Mouse (Mus musculus): ENCODE results near the gene Haus7.

Haus7 gene

DNA sequence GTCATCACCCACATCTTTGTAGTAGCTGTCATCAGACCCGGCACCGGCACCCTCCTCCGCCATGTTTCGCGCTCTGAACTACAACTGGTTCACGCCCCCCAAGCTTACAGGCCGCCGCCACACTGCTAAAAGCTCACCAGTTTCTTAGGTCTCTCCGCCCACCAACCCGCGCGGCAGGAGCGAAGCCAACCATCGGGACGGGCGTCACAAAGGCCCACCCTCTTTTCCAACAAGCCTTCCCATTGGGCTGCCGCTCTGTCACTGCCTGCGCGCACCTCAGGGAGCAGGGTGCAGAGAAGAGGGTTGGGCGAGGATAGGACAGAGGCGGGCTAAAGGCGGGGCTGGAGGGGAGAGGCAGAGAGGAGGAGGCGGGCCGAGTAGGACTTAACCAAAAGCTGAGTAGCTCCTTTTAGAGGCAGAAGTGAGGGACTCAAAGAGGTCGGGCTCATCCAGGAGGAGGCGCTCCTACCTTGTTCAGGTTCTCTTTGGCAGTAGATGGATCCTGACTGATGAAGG is at the start of gene Haus7:
TSS of gene Haus7 (minus strand) at position 168 of the 516 bp plus-strand sequence.
- peak; percentile 68 to 83 for DNase-seq (ENCODE audit: low spot score in 2 of 2)

GRCm38 (mm10) chrX:73506577-73506976 is 47.7 kb upstream of the Haus7 start:
- peak in 1 of 2 experiments; percentile 47 for DNase-seq (ENCODE audit: low spot score in 2 of 2)

GRCm38 (mm10) chrX:73505130-73505735 is 46.4 kb upstream of the Haus7 start:
- no peak for DNase-seq (ENCODE audit: low spot score in 2 of 2)

DNA sequence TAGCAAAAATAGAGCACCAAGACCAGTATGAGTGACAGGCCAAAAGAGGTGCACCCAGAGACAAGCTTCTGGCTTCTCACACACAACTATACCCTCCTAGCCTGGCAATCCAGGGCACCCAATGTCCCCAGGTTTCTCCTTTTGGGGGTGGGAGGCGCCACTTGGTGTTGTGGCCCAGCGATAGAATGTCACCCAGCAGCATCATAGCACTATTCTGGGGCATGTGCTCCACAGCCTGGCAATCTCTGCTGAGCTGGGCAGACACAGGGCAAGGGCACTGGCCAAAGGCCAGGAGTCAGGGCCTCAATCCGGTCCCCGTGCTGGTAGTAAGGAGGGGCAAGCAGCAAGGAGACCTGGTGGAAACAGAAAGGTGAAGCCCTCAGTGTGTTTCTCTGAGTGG is 37.9 kb upstream of the Haus7 start:
- no peak for DNase-seq (ENCODE audit: low spot score in 2 of 2)

DNA sequence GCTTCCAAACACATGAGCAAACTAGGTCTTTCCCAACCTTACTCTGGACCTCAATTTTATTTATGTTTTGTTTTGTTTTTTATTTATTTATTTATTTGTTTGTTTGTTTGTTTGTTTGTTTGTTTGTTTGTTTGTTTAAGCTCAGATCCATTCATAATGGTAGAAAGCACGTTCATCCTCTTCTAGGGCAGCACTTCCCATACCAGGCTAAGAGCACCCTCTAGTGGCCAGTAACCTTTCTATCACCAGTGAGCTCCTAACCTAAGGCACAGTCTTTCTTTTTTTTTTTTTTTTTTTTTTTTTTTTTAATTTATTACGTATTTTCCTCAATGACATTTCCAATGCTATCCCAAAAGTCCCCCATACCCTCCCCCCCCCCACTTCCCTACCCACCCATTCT is 34.7 kb upstream of the Haus7 start:
- peak in 1 of 2 experiments; percentile 52 for DNase-seq (ENCODE audit: low spot score in 2 of 2)

GRCm38 (mm10) chrX:73490804-73491203 is 32.0 kb upstream of the Haus7 start:
- DNase-seq (ENCODE audit: low spot score in 2 of 2): no peak

- no peak for DNase-seq (ENCODE audit: low spot score in 2 of 2)
These were observed 31.3 kb upstream of the Haus7 start for GRCm38 (mm10) chrX:73490186-73490585.

GRCm38 (mm10) chrX:73486920-73487319 is 28.1 kb upstream of the Haus7 start:
- no peak for DNase-seq (ENCODE audit: low spot score in 2 of 2)

GRCm38 (mm10) chrX:73484870-73485269 is 26.0 kb upstream of the Haus7 start:
- DNase-seq (ENCODE audit: low spot score in 2 of 2): no peak

DNA sequence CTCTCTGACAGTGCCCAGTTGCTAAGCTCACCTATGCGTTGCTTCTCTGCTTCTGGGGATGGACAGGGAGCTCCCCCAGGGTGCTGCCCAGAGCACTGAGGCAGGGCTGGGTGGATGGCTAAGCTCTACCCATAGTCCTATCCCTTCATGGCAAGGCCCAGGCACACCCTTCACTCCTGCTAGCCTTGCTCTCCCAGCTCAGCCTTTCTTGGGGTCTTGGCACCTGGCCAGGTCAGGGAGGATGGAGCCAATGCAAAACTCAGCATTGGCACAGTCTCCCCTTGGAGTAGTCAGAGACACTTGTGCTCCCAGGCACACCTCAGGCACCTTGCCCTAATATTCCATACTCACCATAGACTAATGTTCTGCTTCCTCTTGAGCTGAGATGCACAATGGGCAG is 25.2 kb upstream of the Haus7 start:
- peak in 1 of 2 experiments; percentile 21 for DNase-seq (ENCODE audit: low spot score in 2 of 2)

DNA sequence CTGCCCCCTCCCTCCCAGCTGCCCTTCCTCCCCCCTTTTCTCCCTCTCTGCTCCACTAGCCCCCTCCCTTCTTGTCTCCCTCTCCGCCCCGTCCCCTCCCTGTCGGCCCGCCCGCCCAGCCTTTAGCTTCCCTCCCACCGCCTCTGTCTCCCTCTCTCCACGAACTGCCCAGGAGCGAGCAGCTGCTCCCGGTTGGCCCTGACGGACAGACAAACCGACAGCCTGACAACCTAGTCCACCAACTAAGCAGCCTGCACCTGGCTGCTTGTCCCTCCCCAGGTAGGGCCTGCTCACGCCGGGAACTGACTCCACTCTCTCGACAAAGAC is 24.6 kb upstream of the Haus7 start, which contains the start of gene Bgn:
TSS of gene Bgn (plus strand) at position 119 of the 327 bp plus-strand sequence.
- DNase-seq (ENCODE audit: low spot score in 2 of 2): no peak

DNA sequence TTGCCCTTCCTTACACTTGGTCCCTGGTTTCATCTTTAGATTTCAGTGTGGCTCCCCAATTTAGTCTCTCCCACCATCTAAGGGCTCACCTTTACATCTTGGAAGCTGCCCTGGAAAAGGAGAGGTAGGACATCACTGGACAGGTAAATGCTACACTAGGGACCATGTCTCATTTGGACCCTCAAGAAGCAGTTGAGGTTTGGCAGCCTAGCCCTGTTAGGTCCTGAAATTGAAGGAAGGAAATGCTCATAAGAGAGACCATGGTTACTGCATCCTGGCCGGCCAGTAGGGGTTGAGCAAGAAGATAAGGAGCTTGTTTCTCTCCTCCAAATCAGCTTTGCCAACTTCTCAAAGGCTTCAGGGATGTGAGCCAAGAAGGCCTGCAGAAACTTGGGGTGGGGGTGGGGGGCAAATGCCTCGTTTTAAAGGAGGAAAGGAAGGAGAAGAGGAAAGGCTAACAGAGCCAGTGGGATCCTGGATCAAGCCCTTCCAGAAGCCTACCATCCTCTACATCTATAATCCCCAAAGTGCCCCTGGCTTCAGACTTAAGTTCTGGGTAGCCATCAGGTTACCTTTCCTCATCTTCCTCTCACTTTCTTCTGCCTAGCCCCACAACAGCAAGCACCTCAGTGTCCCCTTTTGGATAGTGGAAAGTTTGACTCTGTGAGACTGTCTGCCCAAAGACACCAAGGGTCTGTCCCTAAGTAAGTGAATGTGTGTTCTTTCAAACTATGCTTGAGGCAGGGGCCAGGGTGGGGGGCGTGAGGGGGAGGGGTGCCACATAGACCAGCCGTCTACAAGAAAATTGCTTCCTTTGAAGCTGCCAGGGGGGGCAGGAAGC is 24.0 kb upstream of the Haus7 start:
- DNase-seq (ENCODE audit: low spot score in 2 of 2): no peak

GRCm38 (mm10) chrX:73480334-73480733 is 21.5 kb upstream of the Haus7 start:
- DNase-seq (ENCODE audit: low spot score in 2 of 2): no peak

GRCm38 (mm10) chrX:73479656-73480055 is 20.8 kb upstream of the Haus7 start:
- DNase-seq (ENCODE audit: low spot score in 2 of 2): no peak

DNA sequence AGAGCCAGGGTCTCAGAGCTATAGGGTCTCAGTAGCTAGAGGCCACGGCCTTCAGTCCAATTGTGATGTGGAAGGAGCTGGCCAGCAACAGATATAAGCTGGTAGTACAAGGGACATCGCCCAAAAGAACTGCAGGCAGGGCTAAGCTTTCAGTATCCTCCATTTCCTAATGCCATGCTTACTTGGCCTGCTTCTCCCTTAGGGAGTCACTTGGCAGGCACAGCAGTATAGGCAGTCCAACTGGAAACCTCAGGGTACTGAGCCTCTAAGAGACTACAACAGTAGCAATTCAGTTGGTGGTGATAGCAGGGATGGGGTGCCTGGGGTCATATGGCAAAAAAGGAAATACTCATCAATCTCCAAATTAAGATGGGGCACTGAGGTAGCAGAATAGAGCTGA is 18.7 kb upstream of the Haus7 start:
- no peak for DNase-seq (ENCODE audit: low spot score in 2 of 2)

DNA sequence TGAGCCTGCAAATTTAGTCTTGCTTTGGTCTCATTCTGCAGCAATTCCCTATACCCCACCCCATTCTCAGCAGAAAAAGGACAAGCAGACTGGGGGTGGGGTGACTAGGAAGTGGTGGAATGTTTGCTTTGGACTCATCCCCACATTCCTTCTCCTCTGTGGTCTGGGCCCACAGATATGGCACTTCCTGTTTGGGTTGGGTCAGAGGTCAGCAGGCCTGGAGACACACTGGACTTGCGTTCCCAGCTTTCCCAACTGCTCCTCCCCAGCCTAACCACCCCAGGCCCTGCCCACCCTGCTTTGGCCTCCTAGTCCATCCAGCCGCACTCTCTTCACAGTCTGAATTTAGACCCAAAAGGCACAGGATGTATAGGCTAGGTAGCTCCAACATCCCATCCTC is 17.8 kb upstream of the Haus7 start:
- DNase-seq (ENCODE audit: low spot score in 2 of 2): no peak

- DNase-seq (ENCODE audit: low spot score in 2 of 2): no peak
These were observed 16.9 kb upstream of the Haus7 start for GRCm38 (mm10) chrX:73475658-73476256.

DNA sequence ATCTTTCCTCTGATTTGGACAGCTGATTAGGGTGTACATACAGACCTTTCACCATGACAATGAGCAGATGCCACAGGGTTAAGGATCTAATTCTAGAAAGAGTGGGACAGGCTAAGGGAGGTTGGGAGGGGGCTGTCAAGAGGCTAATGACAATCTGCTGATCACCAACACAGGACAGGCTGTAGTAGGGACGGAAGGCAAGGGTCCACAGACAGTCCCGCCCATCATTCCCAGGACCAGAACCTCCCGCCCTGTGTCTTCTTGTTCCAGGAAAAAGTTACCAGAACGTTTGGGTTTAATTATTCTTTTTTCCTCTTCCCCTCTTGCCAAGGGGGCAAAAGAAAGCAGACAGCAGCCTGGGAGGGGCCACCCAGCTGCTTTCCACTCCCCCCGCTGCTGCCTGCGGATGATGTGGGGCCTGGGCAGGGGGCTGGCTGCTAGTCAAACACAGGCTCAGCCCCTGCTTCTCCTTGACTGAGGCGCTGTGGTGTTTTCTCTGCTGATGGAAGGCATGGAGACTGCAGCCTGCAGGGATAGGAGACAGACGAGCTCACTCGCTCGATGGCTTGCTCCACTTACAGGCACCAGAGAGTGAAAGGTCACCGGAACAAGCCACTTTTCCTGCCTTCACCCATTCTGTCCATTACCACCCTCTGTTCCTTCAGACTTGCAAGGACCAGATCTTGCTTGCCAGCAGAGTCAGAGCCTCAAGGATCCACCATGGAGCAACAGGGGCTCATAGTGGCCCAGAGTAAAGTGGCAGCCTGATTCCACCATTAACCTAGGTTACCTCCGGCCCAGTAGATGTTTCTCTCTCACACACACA is 15.7 kb upstream of the Haus7 start:
- DNase-seq (ENCODE audit: low spot score in 2 of 2): no peak

GRCm38 (mm10) chrX:73471764-73472163 is 12.9 kb upstream of the Haus7 start:
- no peak for DNase-seq (ENCODE audit: low spot score in 2 of 2)

- DNase-seq (ENCODE audit: low spot score in 2 of 2): no peak
These were observed 9.9 kb upstream of the Haus7 start for GRCm38 (mm10) chrX:73468752-73469151.

DNA sequence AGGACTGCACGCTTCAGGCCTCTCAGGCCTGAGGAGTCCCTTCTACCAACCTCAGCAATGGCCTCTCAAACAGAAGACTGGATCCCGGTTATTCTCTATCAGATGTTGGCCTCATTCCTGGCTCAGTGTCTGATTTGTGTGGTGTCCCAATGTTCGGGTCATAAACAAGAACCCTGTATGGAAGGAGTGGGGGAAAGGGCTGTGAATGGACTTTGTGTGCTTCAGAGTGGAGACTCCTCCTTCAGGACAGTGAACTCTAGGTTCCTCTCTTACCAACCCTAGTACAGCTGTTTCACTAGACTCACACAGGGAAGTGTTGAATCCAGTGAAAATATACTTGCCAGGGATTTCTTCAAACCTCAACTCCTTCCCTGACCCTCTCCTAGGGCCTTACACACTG is 9.5 kb upstream of the Haus7 start:
- DNase-seq (ENCODE audit: low spot score in 2 of 2): no peak
